Mouse (Mus musculus) midbrain, embryonic 11.5 days (tissue): ENCODE measurements around the gene Zfhx2. TPM values are rescaled to one million over a fixed set of nuclear protein-coding genes. Genes with fewer than 3 reads are reported as not detected.

Experiments used
- ATAC-seq: fragments of 200-750 bp; cut with Nextera tagmentation; 2 replicates; pipeline ENCODE4 v1.8.0; 2017; ENCODE audit warnings: moderate TSS enrichment, moderate library complexity; ENCODE audit not compliant: low FRiP score
- DNase-seq: peaks from one replicate; pipeline ENCODE4 v3.0.0; 2015; ENCODE audit warnings: low spot score; ENCODE audit errors: missing footprints
- H3K27ac ChIP-seq: fragments of 300-500 bp; sonication (generic); 2 replicates; pipeline ENCODE4 v1.5.1; 2014; ENCODE audit warnings: low read depth, low read length
- H3K27me3 ChIP-seq: fragments of 300-500 bp; sonication (generic); 2 replicates; pipeline ENCODE4 v1.6.1; 2014; ENCODE audit warnings: mild to moderate bottlenecking, low read length, moderate library complexity, mixed read lengths; ENCODE audit not compliant: control insufficient read depth, insufficient read depth
- H3K36me3 ChIP-seq: fragments of 300-500 bp; sonication (generic); 2 replicates; pipeline ENCODE4 v1.6.1; 2014; ENCODE audit warnings: mild to moderate bottlenecking, low read length, moderate library complexity, mixed read lengths; ENCODE audit not compliant: control insufficient read depth, insufficient read depth
- H3K4me1 ChIP-seq: fragments of 300-500 bp; sonication (generic); 2 replicates; pipeline ENCODE4 v1.6.1; 2014; ENCODE audit warnings: low read length; ENCODE audit not compliant: control insufficient read depth, insufficient read depth
- H3K4me2 ChIP-seq: fragments of 300-500 bp; sonication (generic); 2 replicates; pipeline ENCODE4 v1.6.1; 2014; ENCODE audit warnings: mild to moderate bottlenecking, moderate library complexity
- H3K4me3 ChIP-seq: fragments of 300-500 bp; sonication (generic); 2 replicates; pipeline ENCODE4 v1.5.1; 2014; ENCODE audit warnings: low read depth, low read length
- H3K9ac ChIP-seq: fragments of 300-500 bp; sonication (generic); 2 replicates; pipeline ENCODE4 v1.6.1; 2014; ENCODE audit warnings: low read length
- H3K9me3 ChIP-seq: fragments of 300-500 bp; sonication (generic); 2 replicates; pipeline ENCODE4 v1.6.1; 2016; ENCODE audit warnings: low read length; ENCODE audit not compliant: control insufficient read depth
- WGBS: fragments of 180-500 bp; shearing (Covaris S2); extraction: QIAGEN DNeasy Blood & Tissue Kit; methylation state at CpG from one replicate; pipeline ENCODE4 v1.1.7; 2014; 5-methylcytosine and 5-hydroxymethylcytosine counted together
- polyA plus RNA-seq: library from polyadenylated mRNA; unstranded; fragments of >200 nt; fragmentation: Nextera tagmentation; extraction: Ambion mirVana; gene quantifications from 2 replicates; pipeline ENCODE4 v1.2.1, GENCODE M21; 2014

The Zfhx2 gene
- polyA plus RNA-seq, 1 experiment from 2014 or later, result 11.5 TPM

- H3K9ac ChIP-seq, result no peak overlapping the region
- no peak for ATAC-seq
- DNase-seq, result no peak
- peak overlapping the region; percentile 80; the same call in 1 of the 2 replicates for H3K4me2 ChIP-seq
- WGBS, result 60% methylated on average over 13 of the region's 13 CpGs
- H3K4me3 ChIP-seq, result no peak overlapping the region
- no peak overlapping the region for H3K27ac ChIP-seq
- no peaks in the 10 kb centered on the region for H3K27me3 ChIP-seq
- H3K9me3 ChIP-seq, result no peaks in the 10 kb centered on the region
- no peaks in the 10 kb centered on the region for H3K36me3 ChIP-seq
- H3K4me1 ChIP-seq, result peaks cover 20% of the 10 kb centered on the region
These were observed 2.8 kb downstream of the Zfhx2 start for GRCm38 (mm10) chr14:55089199-55089947.

GRCm38 (mm10) chr14:55086009-55086514, 6.1 kb downstream of the Zfhx2 start:
- no peak for DNase-seq
- H3K4me2 ChIP-seq, result no peak overlapping the region
- peaks cover 19% of the 10 kb centered on the region for H3K4me1 ChIP-seq
- no peak overlapping the region for H3K9ac ChIP-seq
- H3K4me3 ChIP-seq, result no peak overlapping the region
- no peaks in the 10 kb centered on the region for H3K36me3 ChIP-seq
- WGBS, result 89% methylated on average over 6 of the region's 6 CpGs
- no peaks in the 10 kb centered on the region for H3K9me3 ChIP-seq
- no peak for ATAC-seq
- H3K27me3 ChIP-seq, result no peaks in the 10 kb centered on the region
- H3K27ac ChIP-seq, result no peak overlapping the region

- 56% methylated on average over 9 of the region's 9 CpGs for WGBS
- H3K4me1 ChIP-seq, result peaks cover 16% of the 10 kb centered on the region; the same call in 1 of the 2 replicates
- no peak overlapping the region for H3K4me2 ChIP-seq
These were observed 6.7 kb downstream of the Zfhx2 start for GRCm38 (mm10) chr14:55085324-55086008.

GRCm38 (mm10) chr14:55083481-55083880, 8.6 kb downstream of the Zfhx2 start:
- DNase-seq, result no peak
- no peaks in the 10 kb centered on the region for H3K36me3 ChIP-seq
- WGBS, result 76% methylated on average over 6 of the region's 6 CpGs
- no peaks in the 10 kb centered on the region for H3K9me3 ChIP-seq
- peaks cover 18% of the 10 kb centered on the region for H3K4me1 ChIP-seq
- H3K4me3 ChIP-seq, result no peak overlapping the region
- H3K27ac ChIP-seq, result no peak overlapping the region
- H3K9ac ChIP-seq, result no peak overlapping the region
- no peak for ATAC-seq
- H3K4me2 ChIP-seq, result no peak overlapping the region
- H3K27me3 ChIP-seq, result no peaks in the 10 kb centered on the region

More at GRCm38 (mm10) chr14:55085324-55086008, 6.7 kb downstream of the Zfhx2 start:
- no peaks in the 10 kb centered on the region for H3K36me3 ChIP-seq
- ATAC-seq (no peak; the same call in 1 of the 2 replicates), DNase-seq (no peak)
- H3K27me3 ChIP-seq, result no peaks in the 10 kb centered on the region
- H3K4me3 ChIP-seq, result no peak overlapping the region
- no peaks in the 10 kb centered on the region for H3K9me3 ChIP-seq
- H3K27ac ChIP-seq, result no peak overlapping the region; the same call in 1 of the 2 replicates
- no peak overlapping the region for H3K9ac ChIP-seq

GRCm38 (mm10) chr14:55081105-55081504, 11.0 kb downstream of the Zfhx2 start:
- DNase-seq (no peak), ATAC-seq (no peak)
- no peak overlapping the region for H3K4me3 ChIP-seq
- no peak overlapping the region for H3K27ac ChIP-seq
- H3K9me3 ChIP-seq, result no peaks in the 10 kb centered on the region
- peaks cover 33% of the 10 kb centered on the region for H3K4me1 ChIP-seq
- peaks cover 5% of the 10 kb centered on the region for H3K27me3 ChIP-seq
- WGBS, result 38% methylated on average over 5 of the region's 5 CpGs
- no peak overlapping the region for H3K9ac ChIP-seq
- H3K4me2 ChIP-seq, result no peak overlapping the region
- H3K36me3 ChIP-seq, result no peaks in the 10 kb centered on the region

GRCm38 (mm10) chr14:55079214-55079970, 12.7 kb downstream of the Zfhx2 start:
- H3K27ac ChIP-seq, result no peak overlapping the region
- ATAC-seq (peak; percentile 38; the same call in 1 of the 2 replicates), DNase-seq (peak; percentile 98)
- no peaks in the 10 kb centered on the region for H3K36me3 ChIP-seq
- H3K4me1 ChIP-seq, result peaks cover 32% of the 10 kb centered on the region
- H3K4me2 ChIP-seq, result no peak overlapping the region; the same call in 1 of the 2 replicates
- 22% methylated on average over 8 of the region's 8 CpGs for WGBS
- H3K9ac ChIP-seq, result no peak overlapping the region; the same call in 1 of the 2 replicates
- H3K27me3 ChIP-seq, result peaks cover 5% of the 10 kb centered on the region
- H3K9me3 ChIP-seq, result no peaks in the 10 kb centered on the region
- no peak overlapping the region for H3K4me3 ChIP-seq

- H3K4me1 ChIP-seq, result peaks cover 32% of the 10 kb centered on the region
- H3K9me3 ChIP-seq, result no peaks in the 10 kb centered on the region
- H3K4me2 ChIP-seq, result peak overlapping the region; percentile 39
- peak overlapping the region; percentile 15 for H3K4me3 ChIP-seq
- DNase-seq (peak; percentile 95), ATAC-seq (peak; percentile 56; the same call in 1 of the 2 replicates)
- peak overlapping the region; percentile 44 for H3K9ac ChIP-seq
- peak overlapping the region; percentile 72 for H3K27ac ChIP-seq
- H3K36me3 ChIP-seq, result peaks cover 1% of the 10 kb centered on the region
- whole genome bisulfite sequencing, result 3% methylated on average over 23 of the region's 23 CpGs
- H3K27me3 ChIP-seq, result peaks cover 5% of the 10 kb centered on the region
These were observed 13.6 kb downstream of the Zfhx2 start for GRCm38 (mm10) chr14:55078366-55078989.

- H3K4me1 ChIP-seq, result peaks cover 32% of the 10 kb centered on the region
- ATAC-seq, result peak; percentile 57
- WGBS, result 3% methylated on average over 15 of the region's 15 CpGs
- H3K9ac ChIP-seq, result peak overlapping the region; percentile 44; the same call in 1 of the 2 replicates
- H3K4me3 ChIP-seq, result peak overlapping the region; percentile 15
- H3K4me2 ChIP-seq, result peak overlapping the region; percentile 39
- H3K27ac ChIP-seq, result peak overlapping the region; percentile 72
- peak; percentile 93 for DNase-seq
- peaks cover 6% of the 10 kb centered on the region for H3K36me3 ChIP-seq
- no peaks in the 10 kb centered on the region for H3K9me3 ChIP-seq
- peaks cover 5% of the 10 kb centered on the region for H3K27me3 ChIP-seq
These were observed 14.4 kb downstream of the Zfhx2 start for GRCm38 (mm10) chr14:55077481-55078365.
